Mouse (Mus musculus) stomach, embryonic 16.5 days (tissue): Measurements from ENCODE around the gene Bicdl1. TPM values are rescaled to one million over a fixed set of nuclear protein-coding genes. Genes with fewer than 3 reads are reported as not detected.

Experiments
- ATAC-seq: fragments of 200-750 bp; cut with Nextera tagmentation; 2 replicates; pipeline ENCODE4 v1.8.0; 2017; ENCODE audit warnings: moderate number of reproducible peaks, moderate TSS enrichment; ENCODE audit not compliant: insufficient read depth, low FRiP score
- H3K27ac ChIP-seq: fragments of 300-500 bp; sonication (generic); 2 replicates; pipeline ENCODE4 v1.5.1; 2014; ENCODE audit warnings: low read length
- H3K27me3 ChIP-seq: fragments of 300-500 bp; sonication (generic); 2 replicates; pipeline ENCODE4 v1.6.1; 2014; ENCODE audit warnings: low read length, control low read depth, mixed read lengths; ENCODE audit not compliant: control insufficient read depth, insufficient read depth
- H3K36me3 ChIP-seq: fragments of 300-500 bp; sonication (generic); 2 replicates; pipeline ENCODE4 v1.6.1; 2014; ENCODE audit warnings: low read length; ENCODE audit not compliant: control insufficient read depth, insufficient read depth
- H3K4me1 ChIP-seq: fragments of 300-500 bp; sonication (generic); 2 replicates; pipeline ENCODE4 v1.6.1; 2014; ENCODE audit warnings: low read length, control low read depth, mixed read lengths; ENCODE audit not compliant: control insufficient read depth, insufficient read depth
- H3K4me2 ChIP-seq: fragments of 300-500 bp; sonication (generic); 2 replicates; pipeline ENCODE4 v1.6.1; 2014; ENCODE audit warnings: low read depth, low read length, mixed read lengths
- H3K4me3 ChIP-seq: fragments of 300-500 bp; sonication (generic); replicated peaks from 2 replicates; pipeline ENCODE4 v1.5.1; 2014; ENCODE audit warnings: mild to moderate bottlenecking, low read length
- H3K9ac ChIP-seq: fragments of 300-500 bp; sonication (generic); 2 replicates; pipeline ENCODE4 v1.6.1; 2014; ENCODE audit warnings: low read length
- H3K9me3 ChIP-seq: fragments of 300-500 bp; sonication (generic); replicated peaks from 2 replicates; pipeline ENCODE4 v1.6.1; 2016; ENCODE audit warnings: low read length, control low read depth; ENCODE audit not compliant: control insufficient read depth
- WGBS: fragments of 180-500 bp; shearing (Covaris S2); extraction: QIAGEN DNeasy Blood & Tissue Kit; methylation state at CpG from one replicate; pipeline ENCODE4 v1.1.7; 2014; 5-methylcytosine and 5-hydroxymethylcytosine counted together
- polyA plus RNA-seq: library from polyadenylated mRNA; unstranded; fragments of >200 nt; fragmentation: Nextera tagmentation; extraction: Ambion mirVana; gene quantifications from 2 replicates; pipeline ENCODE4 v1.2.1, GENCODE M21; 2015

Gene Bicdl1
- 12.5 and 14.5 TPM in 2 replicates for polyA plus RNA-seq

- peaks cover 11% of the 10 kb centered on the region; the same call in 1 of the 2 replicates for H3K27me3 ChIP-seq
- H3K4me2 ChIP-seq: peak within 1 kb of the TSS; percentile 96
- no peaks in the 10 kb centered on the region for H3K36me3 ChIP-seq
- H3K27ac ChIP-seq: peak within 1 kb of the TSS; percentile 74
- H3K4me3 ChIP-seq: peak within 1 kb of the TSS; percentile 60
- ATAC-seq: peak; percentile 61; the same call in 1 of the 2 replicates
- peak within 1 kb of the TSS; percentile 66 for H3K9ac ChIP-seq
- under 1% methylated on average over 66 of the region's 83 CpGs for WGBS
- H3K9me3 ChIP-seq: no peaks in the 10 kb centered on the region
- H3K4me1 ChIP-seq: peaks cover 9% of the 10 kb centered on the region
These were observed at the start of gene Bicdl1 for GRCm38 (mm10) chr5:115731001-115731731. TSS of gene Bicdl1 (minus strand) at chr5:115731621.

DNA sequence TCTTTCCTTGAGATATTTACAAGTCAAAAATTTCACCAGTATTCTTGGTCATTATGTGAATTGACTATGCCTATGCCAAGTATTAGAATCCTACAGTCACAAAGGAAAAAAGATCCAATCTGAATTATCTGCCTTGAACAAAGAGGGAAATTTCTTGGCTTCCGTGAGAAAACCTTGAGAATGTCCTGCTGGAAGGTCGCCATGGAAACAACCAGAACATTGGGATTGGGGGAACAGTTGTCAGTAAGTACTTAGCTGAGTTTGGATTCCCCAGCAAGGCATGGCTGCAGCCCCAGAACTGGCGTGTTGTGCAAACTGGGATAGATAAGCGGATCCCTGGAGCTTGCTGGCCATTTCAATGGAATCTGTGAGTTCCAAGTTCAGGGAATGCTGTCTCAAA is 45.5 kb upstream of the Bicdl1 start:
- H3K27me3 ChIP-seq: no peaks in the 10 kb centered on the region
- H3K27ac ChIP-seq: no peak overlapping the region
- no peaks in the 10 kb centered on the region for H3K36me3 ChIP-seq
- H3K9me3 ChIP-seq: no peaks in the 10 kb centered on the region
- H3K4me2 ChIP-seq: no peak overlapping the region
- ATAC-seq: no peak
- no peak overlapping the region for H3K9ac ChIP-seq
- H3K4me1 ChIP-seq: no peaks in the 10 kb centered on the region
- 64% methylated on average over 4 of the region's 4 CpGs for WGBS
- H3K4me3 ChIP-seq: no peak overlapping the region

DNA sequence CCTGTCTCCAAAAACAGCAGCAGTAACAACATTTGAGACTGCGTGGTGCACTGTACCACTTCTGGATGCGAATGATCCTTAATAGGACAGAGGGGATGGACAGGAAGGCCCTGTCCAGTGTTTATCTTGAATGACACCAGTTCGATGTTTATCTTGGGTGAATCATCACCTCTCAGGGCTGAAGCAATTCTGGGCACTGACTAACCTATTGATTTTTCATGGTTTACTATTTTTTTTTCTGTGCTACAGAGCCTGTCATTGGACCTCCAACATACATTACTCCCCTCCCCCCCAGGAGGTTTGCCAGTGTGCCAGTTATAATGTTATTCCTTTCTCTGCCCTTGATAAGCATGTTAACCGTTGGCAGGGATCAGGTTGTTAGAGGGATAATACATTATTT is 43.9 kb upstream of the Bicdl1 start:
- Histone ChIP-seq H3K36me3 (no peaks in the 10 kb centered on the region), H3K9me3 (no peaks in the 10 kb centered on the region), H3K4me1 (no peaks in the 10 kb centered on the region), H3K4me2 (no peak overlapping the region), H3K9ac (no peak overlapping the region), H3K27ac (no peak overlapping the region), H3K4me3 (no peak overlapping the region), H3K27me3 (no peaks in the 10 kb centered on the region)
- WGBS: 53% methylated on average over 4 of the region's 4 CpGs
- no peak for ATAC-seq

DNA sequence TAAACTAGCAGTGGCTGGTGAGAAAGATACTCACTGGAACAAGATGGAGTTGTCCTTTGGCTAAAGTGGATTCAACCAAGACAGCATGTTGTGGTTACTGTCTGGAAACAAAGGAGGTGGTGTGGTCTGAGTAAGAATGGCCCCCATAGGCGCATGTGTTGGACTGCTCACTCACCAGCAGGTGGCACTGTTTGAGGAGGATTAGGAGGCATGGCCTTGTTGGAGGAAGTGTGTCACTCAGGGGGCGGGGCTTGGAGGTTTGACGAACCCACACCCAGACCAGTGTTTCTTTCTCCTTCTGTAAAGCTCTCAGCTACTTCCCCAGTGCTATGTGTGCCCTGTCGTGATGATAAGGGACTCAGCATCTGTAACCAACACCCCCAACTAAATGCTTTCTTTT is 38.6 kb upstream of the Bicdl1 start:
- Histone ChIP-seq H3K36me3 (no peaks in the 10 kb centered on the region), H3K9me3 (peaks cover 5% of the 10 kb centered on the region; the same call in 1 of the 2 replicates), H3K9ac (no peak overlapping the region), H3K4me3 (no peak overlapping the region), H3K27ac (no peak overlapping the region), H3K4me1 (no peaks in the 10 kb centered on the region), H3K27me3 (no peaks in the 10 kb centered on the region), H3K4me2 (no peak overlapping the region)
- ATAC-seq: no peak
- WGBS: 86% methylated on average over 4 of the region's 4 CpGs

DNA sequence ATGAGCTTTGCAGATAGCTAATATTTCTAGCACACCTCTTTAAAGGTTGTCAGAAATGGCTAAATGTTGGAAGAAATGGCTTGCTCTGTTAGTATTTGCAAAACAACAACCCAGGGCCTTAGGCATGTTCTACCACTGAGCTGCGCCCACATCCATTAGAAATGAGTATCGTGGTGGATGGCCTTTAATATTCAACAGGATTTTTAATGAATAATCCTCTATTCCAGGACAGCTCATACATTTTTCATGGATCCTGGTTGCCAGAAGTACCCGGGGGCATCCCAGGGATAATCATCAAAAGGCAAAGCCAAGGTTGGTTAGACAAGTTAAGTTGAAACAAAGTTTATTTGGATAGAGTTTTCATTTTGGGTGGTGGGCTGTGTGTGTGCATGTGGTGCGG is 37.7 kb upstream of the Bicdl1 start:
- Histone ChIP-seq H3K27ac (no peak overlapping the region), H3K36me3 (no peaks in the 10 kb centered on the region), H3K27me3 (no peaks in the 10 kb centered on the region), H3K4me2 (no peak overlapping the region), H3K9ac (no peak overlapping the region), H3K4me1 (no peaks in the 10 kb centered on the region), H3K4me3 (no peak overlapping the region), H3K9me3 (peaks cover 5% of the 10 kb centered on the region; the same call in 1 of the 2 replicates)
- WGBS: 88% methylated on average over 4 of the region's 4 CpGs
- ATAC-seq: no peak

- Histone ChIP-seq H3K27me3 (no peaks in the 10 kb centered on the region), H3K27ac (no peak overlapping the region), H3K4me2 (no peak overlapping the region), H3K9ac (no peak overlapping the region), H3K4me1 (no peaks in the 10 kb centered on the region), H3K9me3 (peaks cover 5% of the 10 kb centered on the region; the same call in 1 of the 2 replicates), H3K36me3 (no peaks in the 10 kb centered on the region), H3K4me3 (no peak overlapping the region)
- ATAC-seq: no peak
- WGBS: 74% methylated on average over 8 of the region's 8 CpGs
These were observed 35.4 kb upstream of the Bicdl1 start for GRCm38 (mm10) chr5:115766821-115767220.

DNA sequence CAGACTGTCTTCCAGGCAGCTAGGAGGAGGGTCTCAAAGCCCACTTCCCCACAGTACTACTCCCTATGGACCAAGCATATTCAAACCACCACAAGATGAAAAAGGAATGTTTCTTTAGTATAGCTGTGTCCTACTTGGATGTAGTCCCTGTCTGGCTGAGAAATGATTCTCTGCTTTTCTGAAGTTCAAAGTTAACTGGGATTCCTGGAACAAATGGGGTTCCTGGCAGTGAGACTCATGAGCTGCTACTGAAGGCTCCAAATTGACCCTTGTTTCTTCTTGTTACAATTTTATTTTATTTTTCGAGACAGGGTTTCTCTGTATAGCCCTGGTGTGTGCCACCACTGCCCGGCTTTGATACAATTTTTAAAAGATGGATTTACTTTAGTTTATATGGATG is 32.6 kb upstream of the Bicdl1 start:
- ATAC-seq: no peak

DNA sequence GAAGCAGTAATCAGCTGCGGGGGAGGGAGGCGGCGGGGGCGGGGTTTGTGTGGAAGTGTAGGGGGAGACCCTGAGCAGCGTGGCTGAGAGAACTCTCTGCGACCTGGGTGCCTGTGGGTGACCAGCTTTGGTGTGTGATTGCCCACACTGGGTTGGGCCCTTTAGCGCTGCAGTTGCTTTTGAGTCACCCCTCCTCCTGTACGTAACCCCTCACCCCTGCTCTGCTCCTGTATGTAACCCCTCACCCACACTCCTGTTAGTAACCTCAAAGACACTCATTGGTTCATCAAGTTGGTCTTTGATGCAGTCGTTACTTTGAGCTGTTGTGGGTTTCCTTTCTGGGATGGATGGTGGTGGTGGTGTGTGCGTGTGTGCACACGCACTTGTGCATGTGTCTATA is 29.5 kb upstream of the Bicdl1 start:
- Histone ChIP-seq H3K36me3 (no peaks in the 10 kb centered on the region), H3K9me3 (no peaks in the 10 kb centered on the region), H3K27ac (no peak overlapping the region), H3K9ac (no peak overlapping the region), H3K4me3 (no peak overlapping the region), H3K27me3 (no peaks in the 10 kb centered on the region), H3K4me2 (no peak overlapping the region), H3K4me1 (no peaks in the 10 kb centered on the region)
- 67% methylated on average over 11 of the region's 11 CpGs for WGBS
- ATAC-seq: no peak

More for the DNA sequence above, 32.6 kb upstream of the Bicdl1 start:
- H3K4me1 ChIP-seq: no peaks in the 10 kb centered on the region
- no peaks in the 10 kb centered on the region for H3K9me3 ChIP-seq
- H3K27ac ChIP-seq: no peak overlapping the region
- no peak overlapping the region for H3K4me2 ChIP-seq
- no peak overlapping the region for H3K9ac ChIP-seq
- H3K36me3 ChIP-seq: no peaks in the 10 kb centered on the region
- WGBS: 78% methylated on average over 2 of the region's 2 CpGs
- no peak overlapping the region for H3K4me3 ChIP-seq
- no peaks in the 10 kb centered on the region for H3K27me3 ChIP-seq

DNA sequence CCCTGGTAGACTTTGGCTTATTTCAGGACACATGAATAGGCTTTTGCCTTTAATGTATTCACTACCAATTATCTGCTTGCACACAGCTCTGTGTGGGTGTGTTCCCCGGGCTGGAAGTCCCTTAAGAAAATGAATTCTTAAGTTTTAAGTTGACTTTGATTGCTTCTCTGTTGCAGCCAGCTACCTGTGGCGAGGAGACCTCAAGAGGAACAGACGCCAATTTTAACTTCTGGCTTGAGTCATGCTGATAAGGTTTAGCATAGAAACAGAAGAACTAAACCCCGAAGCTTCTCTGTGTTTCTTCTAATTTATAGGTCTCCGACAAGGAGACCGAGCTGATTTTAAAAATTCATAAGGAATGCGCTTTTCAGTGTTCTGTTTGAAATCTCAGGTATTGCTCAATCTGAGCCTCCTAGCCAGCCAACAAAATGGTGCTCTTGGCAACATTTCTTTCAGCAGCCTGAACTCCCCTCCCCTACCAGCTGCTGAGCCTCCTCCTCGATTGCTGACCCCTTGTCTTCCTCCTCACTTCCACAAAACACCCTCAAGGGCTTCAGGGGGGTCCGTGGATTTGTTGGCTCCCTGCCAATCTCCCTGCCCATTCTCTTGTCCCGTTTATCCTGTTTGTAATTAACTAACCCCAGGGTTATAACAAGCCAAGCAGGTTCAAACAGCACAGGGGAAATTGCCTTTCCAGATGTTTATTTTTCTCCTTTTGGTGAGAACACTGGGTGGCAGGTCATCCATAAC is 27.2 kb upstream of the Bicdl1 start:
- Histone ChIP-seq H3K4me3 (no peak overlapping the region), H3K27ac (no peak overlapping the region), H3K27me3 (no peaks in the 10 kb centered on the region), H3K4me1 (no peaks in the 10 kb centered on the region), H3K9me3 (no peaks in the 10 kb centered on the region), H3K4me2 (no peak overlapping the region), H3K9ac (no peak overlapping the region), H3K36me3 (no peaks in the 10 kb centered on the region)
- ATAC-seq: no peak
- WGBS: 35% methylated on average over 10 of the region's 10 CpGs
